Comparison of ENCODE assay signal across 8 mouse cellular contexts in the genomic region with DNA sequence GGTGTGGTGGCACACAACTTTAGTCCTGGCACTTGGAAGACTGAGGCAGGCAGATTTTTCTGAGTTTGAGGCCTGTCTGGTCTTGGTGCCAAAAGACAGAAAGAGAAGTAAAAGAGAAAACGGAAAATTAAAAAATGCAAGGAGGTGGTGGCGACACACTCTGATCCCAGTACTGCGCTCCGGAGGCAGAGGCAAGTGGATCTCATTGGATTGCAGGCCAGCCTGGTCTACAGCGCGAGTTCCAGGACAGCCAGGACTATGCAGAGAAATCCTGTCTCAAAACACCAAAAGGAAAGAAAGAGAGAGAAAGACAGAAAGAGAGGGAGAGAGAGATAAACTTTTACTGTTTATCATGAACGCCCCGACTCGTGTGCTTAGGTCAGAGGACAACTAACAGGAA. TPM values are rescaled to one million over a fixed set of nuclear protein-coding genes. Genes with fewer than 3 reads are reported as not detected.
DNase-seq lines count a peak whose midpoint lies in the region; ATAC-seq and TF ChIP-seq lines count a peak whose summit lies in the region.

No protein-coding gene starts in this region.

- ATAC-seq in embryonic facial prominence, embryonic 14.5 days (ENCODE audit: low read depth): no peak
- peak; percentile 42 for ATAC-seq in intestine, embryonic 16.5 days
- ATAC-seq in neural tube, embryonic 13.5 days (ENCODE audit: low read depth): peak; percentile 51

- H3K4me1 ChIP-seq in lung, adult 2 months (ENCODE audit: control insufficient read depth, insufficient read depth, low read length): no peaks in the 10 kb centered on the region; the same call in 1 of the 2 replicates
- H3K4me1 ChIP-seq in embryonic facial prominence, embryonic 14.5 days (ENCODE audit: control insufficient read depth, insufficient read depth, low read length): peaks cover 4% of the 10 kb centered on the region; the same call in 1 of the 2 replicates
- peaks cover 10% of the 10 kb centered on the region for H3K4me1 ChIP-seq in intestine, embryonic 16.5 days (ENCODE audit: control insufficient read depth, insufficient read depth, low read length)
- H3K4me1 ChIP-seq in neural tube, embryonic 13.5 days (replicated peaks): peaks cover 16% of the 10 kb centered on the region

- no peak for TF ChIP-seq CTCF in lung, adult 2 months (IDR thresholded peaks at IDR 0.05; ENCODE audit: insufficient read depth, low read length)

- no peaks in the 10 kb centered on the region for H3K27me3 ChIP-seq in embryonic facial prominence, embryonic 14.5 days (replicated peaks; ENCODE audit: control insufficient read depth, insufficient read depth, low read length)
- no peaks in the 10 kb centered on the region for H3K27me3 ChIP-seq in intestine, embryonic 16.5 days (replicated peaks; ENCODE audit: control insufficient read depth, insufficient read depth, low read length)
- H3K27me3 ChIP-seq in neural tube, embryonic 13.5 days: no peaks in the 10 kb centered on the region

- TF ChIP-seq POLR2A in lung, adult 2 months (IDR thresholded peaks at IDR 0.05; ENCODE audit: borderline replicate concordance, extremely low read depth, low read depth, low read length): no peak

- no peaks in the 10 kb centered on the region for H3K9me3 ChIP-seq in embryonic facial prominence, embryonic 14.5 days (ENCODE audit: control insufficient read depth, low read length)
- no peaks in the 10 kb centered on the region for H3K9me3 ChIP-seq in intestine, embryonic 16.5 days (ENCODE audit: control insufficient read depth, low read length)
- H3K9me3 ChIP-seq in neural tube, embryonic 13.5 days: no peaks in the 10 kb centered on the region

- H3K36me3 ChIP-seq in embryonic facial prominence, embryonic 14.5 days (ENCODE audit: control insufficient read depth, insufficient read depth, low read length): peaks cover 25% of the 10 kb centered on the region
- H3K36me3 ChIP-seq in intestine, embryonic 16.5 days (ENCODE audit: control insufficient read depth, insufficient read depth, low read length): peaks cover 7% of the 10 kb centered on the region
- H3K36me3 ChIP-seq in neural tube, embryonic 13.5 days: peaks cover 29% of the 10 kb centered on the region

- H3K4me3 ChIP-seq in lung, adult 2 months (replicated peaks; ENCODE audit: extremely low read depth, low read depth, low read length): peak overlapping the region; percentile 72
- H3K4me3 ChIP-seq in embryonic facial prominence, embryonic 14.5 days (ENCODE audit: low read depth, low read length): peak overlapping the region; percentile 78
- peak overlapping the region; percentile 98 for H3K4me3 ChIP-seq in intestine, embryonic 16.5 days (ENCODE audit: low read length)
- H3K4me3 ChIP-seq in neural tube, embryonic 13.5 days: peak overlapping the region; percentile 97

- peak overlapping the region; percentile 75 for H3K27ac ChIP-seq in embryonic facial prominence, embryonic 14.5 days (replicated peaks; ENCODE audit: low read depth, low read length)
- peak overlapping the region; percentile 75 for H3K27ac ChIP-seq in intestine, embryonic 16.5 days (ENCODE audit: low read length)
- H3K27ac ChIP-seq in neural tube, embryonic 13.5 days (replicated peaks): peak overlapping the region; percentile 84

- 20% methylated on average over 9 of the region's 9 CpGs for WGBS in lung, adult 2 months
- WGBS in embryonic facial prominence, embryonic 14.5 days: 60% methylated on average over 9 of the region's 9 CpGs
- WGBS in intestine, embryonic 16.5 days: 40% methylated on average over 9 of the region's 9 CpGs
- 65% methylated on average over 9 of the region's 9 CpGs for WGBS in neural tube, embryonic 13.5 days

- peak overlapping the region; percentile 90 for H3K4me2 ChIP-seq in embryonic facial prominence, embryonic 14.5 days (ENCODE audit: low read depth, low read length)
- H3K4me2 ChIP-seq in intestine, embryonic 16.5 days (ENCODE audit: low read depth, low read length): peak overlapping the region; percentile 59
- peak overlapping the region; percentile 91 for H3K4me2 ChIP-seq in neural tube, embryonic 13.5 days

- no peak for DNase-seq in lung, adult 2 months
- no peak for DNase-seq in lung, postnatal 36 days
- no peak for DNase-seq in embryonic facial prominence, embryonic 14.5 days (ENCODE audit: low spot score)
- DNase-seq in thymus, postnatal 25 days: no peak
- no peak for DNase-seq in left cerebral cortex, postnatal 14 days (ENCODE audit: low spot score in 2 of 2)
- DNase-seq in cerebellum, postnatal 25 days: no peak

- H3K9ac ChIP-seq in embryonic facial prominence, embryonic 14.5 days (ENCODE audit: low read depth, low read length): peak overlapping the region; percentile 96
- peak overlapping the region; percentile 98 for H3K9ac ChIP-seq in intestine, embryonic 16.5 days (ENCODE audit: low read depth, low read length)
- H3K9ac ChIP-seq in neural tube, embryonic 13.5 days: peak overlapping the region; percentile 97

- intact Hi-C loops in left cerebral cortex, postnatal 14 days (cut with DNase I): no loop called here

RNA-seq across cellular contexts. Expression of a gene that starts 0.5 kb away (rescaled TPM):
- polyA plus RNA-seq in lung, adult 2 months (2012; rRNA removed): 84.2 and 101 TPM in 2 replicates
- polyA plus RNA-seq in embryonic facial prominence, embryonic 14.5 days (2014; fragmentation: Nextera tagmentation; extraction: Ambion mirVana): 144 and 149 TPM in 2 replicates
- 158 and 170 TPM in 2 replicates for polyA plus RNA-seq in intestine, embryonic 16.5 days (2015; fragmentation: Nextera tagmentation; extraction: Ambion mirVana)
- 166 and 171 TPM in 2 replicates for polyA plus RNA-seq in neural tube, embryonic 13.5 days (2015; fragmentation: Nextera tagmentation; extraction: Ambion mirVana)
- total RNA-seq in left cerebral cortex, postnatal 14 days (2021): 10 to 100 TPM; 91.5 to 93.8 TPM

RNA-seq across cellular contexts. Expression of a gene that starts 9.9 kb away (rescaled TPM):
- 26.2 and 37.6 TPM in 2 replicates for polyA plus RNA-seq in lung, adult 2 months (2012; rRNA removed)
- 53.8 and 57.5 TPM in 2 replicates for polyA plus RNA-seq in embryonic facial prominence, embryonic 14.5 days (2014; fragmentation: Nextera tagmentation; extraction: Ambion mirVana)
- polyA plus RNA-seq in intestine, embryonic 16.5 days (2015; fragmentation: Nextera tagmentation; extraction: Ambion mirVana): 60.7 and 61.2 TPM in 2 replicates
- 69.0 and 73.5 TPM in 2 replicates for polyA plus RNA-seq in neural tube, embryonic 13.5 days (2015; fragmentation: Nextera tagmentation; extraction: Ambion mirVana)
- total RNA-seq in left cerebral cortex, postnatal 14 days (2021): 10 to 100 TPM; 30.6 to 36.9 TPM

RNA-seq across cellular contexts. Expression of a gene that starts 12.7 kb away (rescaled TPM):
- polyA plus RNA-seq in lung, adult 2 months (2012; rRNA removed): 0.58 and 1.7 TPM in 2 replicates
- 60.2 and 68.8 TPM in 2 replicates for polyA plus RNA-seq in embryonic facial prominence, embryonic 14.5 days (2014; fragmentation: Nextera tagmentation; extraction: Ambion mirVana)
- polyA plus RNA-seq in intestine, embryonic 16.5 days (2015; fragmentation: Nextera tagmentation; extraction: Ambion mirVana): 60.7 and 74.8 TPM in 2 replicates
- polyA plus RNA-seq in neural tube, embryonic 13.5 days (2015; fragmentation: Nextera tagmentation; extraction: Ambion mirVana): 41.1 and 56.4 TPM in 2 replicates
- total RNA-seq in left cerebral cortex, postnatal 14 days (2021): 1 to 10 TPM; 4.0 to 4.3 TPM

RNA-seq across cellular contexts. Expression of a gene that starts 12.9 kb away (rescaled TPM):
- polyA plus RNA-seq in lung, adult 2 months (2012; rRNA removed): not detected in 2 replicates
- polyA plus RNA-seq in embryonic facial prominence, embryonic 14.5 days (2014; fragmentation: Nextera tagmentation; extraction: Ambion mirVana): not detected in 2 replicates
- polyA plus RNA-seq in intestine, embryonic 16.5 days (2015; fragmentation: Nextera tagmentation; extraction: Ambion mirVana): not detected in 2 replicates
- not detected in 2 replicates for polyA plus RNA-seq in neural tube, embryonic 13.5 days (2015; fragmentation: Nextera tagmentation; extraction: Ambion mirVana)
- not detected for total RNA-seq in left cerebral cortex, postnatal 14 days (2021)

RNA-seq across cellular contexts. Expression of a gene that starts 17.8 kb away (rescaled TPM):
- polyA plus RNA-seq in lung, adult 2 months (2012; rRNA removed): 11.8 and 15.4 TPM in 2 replicates
- 77.4 and 86.6 TPM in 2 replicates for polyA plus RNA-seq in embryonic facial prominence, embryonic 14.5 days (2014; fragmentation: Nextera tagmentation; extraction: Ambion mirVana)
- polyA plus RNA-seq in intestine, embryonic 16.5 days (2015; fragmentation: Nextera tagmentation; extraction: Ambion mirVana): 79.5 and 89.2 TPM in 2 replicates
- polyA plus RNA-seq in neural tube, embryonic 13.5 days (2015; fragmentation: Nextera tagmentation; extraction: Ambion mirVana): 55.6 and 58.8 TPM in 2 replicates
- 10 to 100 TPM; 15.9 to 22.2 TPM for total RNA-seq in left cerebral cortex, postnatal 14 days (2021)

Comparison
In these comparisons a context has a peak if more than half of its experiments do, and no peak if none do; other contexts are left out.
1. RNA of a gene that starts 12.7 kb away (polyA plus RNA-seq): 60.7 to 74.8 TPM in intestine, embryonic 16.5 days, 60.2 to 68.8 TPM in embryonic facial prominence, embryonic 14.5 days and 41.1 to 56.4 TPM in neural tube, embryonic 13.5 days; 0.58 to 1.7 TPM in lung, adult 2 months; every median in the first group is over 10 times any median in the second.
2. Peak in every context shown above with its lines, with median percentiles within 50 percentile points of each other: H3K4me3 ChIP-seq, H3K27ac ChIP-seq, H3K4me2 ChIP-seq and H3K9ac ChIP-seq.